Mouse (Mus musculus): ENCODE data around the gene S100a5.
A peak's percentile ranks its signal among the peaks of the same experiment; 100 is the strongest.

Gene S100a5

DNA sequence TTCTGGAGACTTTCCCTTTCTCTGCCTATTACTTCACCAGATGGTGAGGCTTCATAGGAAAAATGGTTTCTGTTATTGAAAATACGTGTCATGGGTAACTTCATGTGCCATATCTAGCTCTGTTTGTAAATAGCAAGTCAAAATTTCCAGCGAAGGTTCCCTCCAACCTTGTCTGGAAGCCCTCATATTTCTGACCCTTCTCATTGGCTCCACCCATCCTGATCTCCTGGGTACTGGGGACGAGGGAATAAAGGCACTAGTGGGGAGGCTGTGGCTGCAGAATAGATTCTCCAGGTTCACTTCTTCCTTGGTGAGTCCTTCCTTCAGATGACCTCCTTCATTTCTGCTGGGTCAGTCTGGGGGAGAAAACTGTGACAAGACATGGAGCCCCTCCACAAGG lies at the start of gene S100a5:
Gene S100a5 (plus strand): TSS at position 301 of the 400 bp plus-strand sequence.
- no peak for DNase-seq

DNA sequence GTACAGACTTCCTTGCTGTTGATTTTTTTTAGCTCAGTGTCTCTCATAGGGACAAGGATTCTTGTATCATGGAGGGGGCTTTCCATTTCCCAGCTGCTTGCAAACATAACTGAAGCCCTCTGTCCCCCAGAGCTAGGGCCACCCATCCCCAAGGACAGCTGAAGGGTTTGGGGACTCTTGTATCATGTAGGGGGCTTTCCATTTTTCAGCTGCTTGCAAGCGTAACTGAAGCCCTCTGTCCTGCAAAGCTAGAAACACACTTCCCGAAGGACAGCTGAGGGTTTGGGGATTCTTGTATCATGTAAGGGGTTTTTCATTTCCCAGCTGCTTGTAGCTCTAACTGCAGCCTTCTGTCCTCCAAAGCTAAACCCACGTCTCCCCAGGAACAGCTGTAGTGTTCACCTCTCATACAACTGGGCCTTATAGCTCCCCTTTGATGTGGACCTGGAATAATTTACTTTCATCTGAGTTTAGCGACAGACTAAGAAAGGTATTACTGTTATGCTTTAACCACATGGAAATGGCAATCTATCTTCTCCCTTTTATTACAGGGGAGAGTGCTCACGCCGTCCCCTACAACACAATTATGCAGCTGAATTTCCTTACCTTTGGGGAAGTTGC lies 48.2 kb upstream of the S100a5 start, which contains the start of gene S100a3:
Gene S100a3 (plus strand): TSS at position 571 of the 621 bp plus-strand sequence.
- no peak for DNase-seq

- DNase-seq: no peak
Measured at GRCm38 (mm10) chr3:90574691-90575090, 33.6 kb upstream of the S100a5 start.

- DNase-seq: no peak
Measured at GRCm38 (mm10) chr3:90575320-90575719, 33.0 kb upstream of the S100a5 start.

DNA sequence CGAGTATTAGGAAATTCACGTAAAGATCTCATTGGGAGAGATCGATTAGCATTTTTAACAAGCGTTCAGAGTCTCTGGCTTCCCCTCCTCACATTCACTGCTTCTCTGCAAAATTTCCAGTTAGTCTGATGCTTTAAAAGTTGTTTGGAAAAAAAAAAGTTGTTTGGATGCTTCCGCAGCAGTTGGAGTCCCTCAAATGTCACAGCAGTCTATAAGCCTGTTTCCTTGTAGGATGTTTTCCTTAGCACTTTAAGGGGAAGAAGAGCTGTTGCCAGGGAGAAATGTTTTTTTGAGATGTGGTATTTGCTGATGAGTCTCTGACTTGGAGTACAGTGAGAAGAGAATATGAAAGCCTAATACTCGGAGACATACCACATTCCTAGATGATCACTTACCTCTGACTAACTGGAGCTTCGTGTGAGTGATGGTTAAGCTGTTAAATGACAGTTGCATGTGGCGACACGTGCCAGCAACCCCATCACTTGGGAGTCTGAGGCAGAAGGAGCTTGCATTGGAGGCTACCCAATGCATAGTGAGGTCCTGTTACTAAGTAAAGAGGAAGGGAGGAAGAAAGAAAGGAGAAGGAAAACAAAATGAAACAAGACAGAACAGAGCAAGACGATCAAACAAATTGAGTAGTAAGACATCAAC lies 31.8 kb upstream of the S100a5 start:
- peak; percentile 67 for DNase-seq

- no peak for DNase-seq
Measured at GRCm38 (mm10) chr3:90579433-90579832, 28.9 kb upstream of the S100a5 start.

DNA sequence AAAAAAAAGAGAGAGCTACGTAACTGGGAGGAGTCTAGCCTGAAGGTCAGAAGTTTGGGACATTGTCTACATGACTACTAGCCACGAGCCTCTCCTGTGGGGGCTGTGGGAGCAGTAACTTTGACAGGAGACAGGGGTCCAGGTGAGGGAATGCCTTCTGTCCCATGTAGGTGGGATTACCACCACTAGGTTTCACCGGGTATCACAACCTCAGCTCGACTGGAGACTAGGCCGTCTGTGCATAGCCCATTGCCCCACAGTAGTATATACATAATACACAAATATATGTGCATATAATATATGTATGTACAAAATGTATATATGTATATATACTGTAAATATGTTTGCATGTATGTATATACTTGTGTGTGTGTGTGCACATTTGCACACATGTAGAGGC lies 27.2 kb upstream of the S100a5 start:
- no peak for DNase-seq

- no peak for DNase-seq
Measured at GRCm38 (mm10) chr3:90582156-90582555, 26.2 kb upstream of the S100a5 start.

- no peak for DNase-seq
Measured at GRCm38 (mm10) chr3:90582556-90582955, 25.8 kb upstream of the S100a5 start.

DNA sequence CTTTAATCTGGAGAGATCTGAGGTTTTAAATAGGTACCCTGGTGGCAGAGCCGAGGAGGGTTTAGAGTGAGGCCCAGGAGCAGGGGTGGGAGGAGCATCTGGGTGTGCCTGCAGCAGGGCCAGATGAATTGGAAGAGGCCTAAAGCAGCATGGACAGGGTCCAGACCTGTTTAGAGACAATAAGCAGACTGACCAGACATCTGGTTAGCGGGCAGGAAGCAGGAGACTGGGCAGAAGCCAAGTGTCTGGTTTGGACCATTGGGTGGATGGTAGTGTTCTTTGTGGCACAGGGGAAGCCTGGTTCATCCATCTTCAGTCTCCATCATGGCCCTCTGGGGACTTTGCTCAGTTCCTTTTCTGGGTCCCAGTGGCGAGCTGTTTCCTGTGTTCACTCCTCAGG lies 24.4 kb upstream of the S100a5 start:
- peak; percentile 42 for DNase-seq

DNA sequence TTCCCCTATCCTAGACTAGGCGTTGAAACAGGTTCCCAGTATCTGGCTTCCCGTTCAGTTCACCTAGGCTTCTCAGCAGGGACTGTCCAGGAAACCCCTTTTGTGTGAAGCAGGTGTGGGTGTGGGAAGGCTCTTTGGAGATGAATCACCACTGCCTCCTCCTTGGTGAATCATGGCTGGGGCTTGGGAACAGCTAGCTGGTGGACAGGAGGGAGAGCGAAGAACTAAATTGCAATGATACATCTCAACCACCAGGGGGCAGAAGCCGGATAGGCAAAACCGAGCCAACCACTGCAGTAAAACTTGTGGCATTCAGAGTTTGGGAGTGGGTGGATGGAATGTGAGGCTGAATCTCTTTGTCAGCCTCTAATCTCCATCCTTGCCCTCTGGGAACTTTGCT lies 22.7 kb upstream of the S100a5 start:
- peak; percentile 71 for DNase-seq

GRCm38 (mm10) chr3:90586016-90586643 lies 22.2 kb upstream of the S100a5 start:
- no peak for DNase-seq

DNA sequence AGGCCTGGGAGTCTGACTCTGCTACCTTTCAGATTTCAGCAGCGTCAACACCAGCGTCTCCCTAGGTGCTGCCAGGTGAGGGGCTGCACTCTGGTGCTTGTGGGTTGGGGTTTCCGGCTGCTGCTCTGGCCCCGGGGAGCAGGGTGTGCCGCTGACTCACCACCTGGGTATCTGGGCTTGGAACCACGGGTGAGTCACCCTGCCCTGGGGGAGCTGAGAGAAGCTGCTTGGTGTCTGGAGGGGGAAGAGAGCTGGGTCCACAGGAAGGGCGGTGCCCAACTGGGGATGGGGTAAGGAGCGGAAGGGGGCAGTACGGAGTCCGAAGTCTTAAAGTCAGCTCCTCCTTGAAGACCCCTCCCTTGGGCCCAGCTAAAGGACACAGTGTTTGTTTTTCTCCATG lies 21.4 kb upstream of the S100a5 start:
- DNase-seq: peak; percentile 55

- DNase-seq: no peak
Measured at GRCm38 (mm10) chr3:90587361-90588101, 20.8 kb upstream of the S100a5 start.

GRCm38 (mm10) chr3:90589390-90589789 lies 18.9 kb upstream of the S100a5 start:
- no peak for DNase-seq

DNA sequence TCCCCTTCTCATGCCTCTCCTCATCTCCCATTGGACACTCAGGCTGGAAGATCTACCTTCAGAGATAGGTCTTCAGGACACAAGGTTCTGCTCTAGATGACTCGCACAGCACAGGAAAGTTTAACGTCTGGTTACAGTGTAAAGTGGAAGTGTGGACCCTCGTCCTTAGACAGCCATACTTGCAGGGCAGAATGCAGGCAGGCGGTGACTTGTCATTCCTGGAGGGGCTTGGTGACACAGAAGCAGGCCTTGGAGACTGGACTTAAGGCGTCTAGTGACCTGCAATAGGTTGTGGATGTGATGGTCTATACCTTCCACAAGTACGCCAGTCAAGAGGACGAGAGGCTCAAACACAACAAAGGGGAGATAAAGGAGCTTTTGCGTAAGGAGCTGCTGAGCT lies 18.4 kb upstream of the S100a5 start, which contains the start of gene S100a2:
Gene S100a2 (plus strand): TSS at position 301 of the 400 bp plus-strand sequence.
- no peak for DNase-seq

DNA sequence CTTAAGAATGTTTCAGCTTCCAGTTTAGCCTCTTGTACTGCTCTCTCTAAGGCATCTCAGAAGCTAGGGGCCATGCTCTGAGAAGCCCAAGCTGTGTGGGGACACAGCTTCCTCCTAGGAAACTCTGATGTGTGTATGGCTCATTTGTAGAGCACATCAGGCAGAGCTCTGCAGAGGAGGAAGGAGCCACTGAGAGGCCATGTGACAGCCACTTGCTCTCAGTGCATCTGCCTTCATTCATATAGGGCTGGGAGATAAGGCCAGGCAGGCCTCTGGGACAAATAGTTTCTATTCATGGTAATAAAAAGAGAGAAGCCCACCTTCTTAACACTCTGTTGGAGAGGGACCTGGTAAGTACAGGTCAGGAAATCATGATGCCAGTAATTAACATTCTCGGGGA lies 13.9 kb upstream of the S100a5 start:
- DNase-seq: no peak

- no peak for DNase-seq
Measured at GRCm38 (mm10) chr3:90595556-90595955, 12.8 kb upstream of the S100a5 start.

DNA sequence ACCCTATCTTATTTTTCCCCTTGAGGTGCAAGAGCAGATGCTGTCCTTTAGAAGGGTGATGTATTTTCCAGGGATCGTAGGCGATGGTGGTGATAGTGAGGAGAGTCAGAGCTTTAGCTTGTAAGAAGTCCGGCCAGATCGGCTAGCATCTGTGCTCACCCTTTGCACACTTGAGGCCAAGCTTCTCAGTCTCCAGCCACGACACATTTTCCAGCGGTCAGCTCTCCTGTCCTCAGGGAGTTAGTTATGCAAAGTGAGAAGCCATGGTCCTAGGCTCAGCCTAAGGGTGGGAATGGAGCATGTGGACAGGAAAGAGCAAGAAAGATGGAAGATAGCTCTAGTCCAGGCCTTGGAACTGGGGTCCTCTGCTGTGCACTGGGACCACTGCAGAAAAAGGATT lies 11.5 kb upstream of the S100a5 start:
- no peak for DNase-seq

DNA sequence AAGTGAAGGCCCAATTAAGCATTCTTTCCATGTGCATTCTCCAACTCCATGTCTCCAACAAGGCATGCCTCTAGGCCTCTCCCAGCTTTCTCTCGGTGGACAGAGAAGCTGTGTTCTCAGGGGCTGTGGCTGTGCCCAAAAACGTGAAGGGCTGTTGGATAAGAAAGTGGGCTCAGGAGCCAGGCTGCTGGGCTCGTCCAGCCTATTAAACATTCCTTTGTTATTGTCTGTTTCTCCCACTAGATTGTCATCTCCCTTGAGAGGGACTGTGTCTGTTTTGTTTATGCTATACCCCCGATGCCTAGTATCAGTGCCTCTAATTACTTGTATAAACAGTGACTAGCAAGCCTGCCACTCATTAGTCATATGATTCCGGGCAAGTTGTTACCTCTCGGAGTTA lies 10.6 kb upstream of the S100a5 start:
- DNase-seq: no peak

GRCm38 (mm10) chr3:90598212-90598611 lies 10.1 kb upstream of the S100a5 start:
- no peak for DNase-seq

GRCm38 (mm10) chr3:90599401-90599800 lies 8.9 kb upstream of the S100a5 start:
- DNase-seq: peak; percentile 65

DNA sequence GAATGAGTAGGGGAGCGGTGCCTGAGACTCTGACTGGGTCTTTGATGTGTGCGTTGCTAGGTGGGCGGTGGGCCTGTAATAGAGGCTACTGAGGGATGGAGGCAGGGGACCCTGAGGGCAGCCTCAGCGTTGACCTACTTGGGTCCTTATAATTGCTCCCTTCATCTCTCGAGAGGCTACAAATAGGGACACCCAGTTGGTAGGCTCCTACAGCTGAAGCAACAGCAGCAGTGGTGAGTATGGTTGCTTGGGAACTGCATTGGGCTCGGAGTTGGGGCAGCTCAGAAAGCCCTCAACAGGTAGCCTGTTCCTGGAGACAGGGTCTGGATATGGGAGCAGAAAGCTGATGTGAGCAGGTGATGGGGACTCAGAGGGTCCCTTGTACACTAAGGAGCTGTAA lies 8.3 kb upstream of the S100a5 start:
- DNase-seq: no peak
